Mouse (Mus musculus): Measurements from ENCODE around the gene Bbx.

The Bbx gene

DNA sequence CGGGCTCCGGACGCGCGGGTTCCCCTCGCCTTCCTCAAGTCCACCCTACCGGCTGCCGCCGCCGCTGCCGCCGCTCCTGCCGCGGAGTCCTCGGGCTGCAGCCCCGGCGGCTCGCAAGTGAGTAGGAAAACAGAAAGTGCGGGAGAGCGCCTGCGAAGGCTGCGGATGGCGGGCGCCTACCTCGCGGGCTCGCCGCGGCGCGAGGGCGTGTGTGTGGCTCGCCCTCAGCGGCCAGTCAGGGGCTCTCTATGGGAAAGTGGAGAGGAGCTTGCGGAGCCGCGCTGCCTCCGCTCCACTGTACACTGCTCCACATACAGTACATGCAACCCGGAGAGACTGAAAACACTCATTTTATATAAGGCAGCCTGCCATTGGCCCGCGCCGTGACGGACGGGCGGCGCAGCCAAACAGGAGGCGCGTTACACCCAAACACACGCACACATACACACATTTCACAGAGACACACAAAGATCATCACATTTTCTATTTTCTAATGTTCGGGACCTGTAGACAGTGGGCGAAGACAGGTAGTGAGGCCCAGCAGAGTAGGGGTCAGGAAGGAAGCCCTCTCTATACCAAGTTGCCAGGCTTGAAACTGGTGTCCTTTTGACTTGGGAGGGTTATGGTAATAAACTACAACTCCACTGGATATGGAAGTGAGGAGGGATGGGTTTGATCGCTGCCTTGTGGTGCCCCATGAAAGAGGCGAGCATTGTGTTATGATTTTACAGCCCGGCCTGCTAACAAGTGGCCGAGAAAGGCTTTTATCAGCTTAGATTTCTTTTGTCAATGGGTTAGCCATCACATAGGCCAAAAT lies at the start of gene Bbx:
Gene Bbx (minus strand): TSS at position 329 of the 817 bp plus-strand sequence.
- DNase-seq (ENCODE audit: low spot score in 2 of 2), result peak; percentile 97

GRCm38 (mm10) chr16:50481892-50482291 lies 49.7 kb upstream of the Bbx start:
- no peak for DNase-seq (ENCODE audit: low spot score in 2 of 2)

GRCm38 (mm10) chr16:50481341-50481740 lies 49.2 kb upstream of the Bbx start:
- DNase-seq (ENCODE audit: low spot score in 2 of 2), result no peak

DNA sequence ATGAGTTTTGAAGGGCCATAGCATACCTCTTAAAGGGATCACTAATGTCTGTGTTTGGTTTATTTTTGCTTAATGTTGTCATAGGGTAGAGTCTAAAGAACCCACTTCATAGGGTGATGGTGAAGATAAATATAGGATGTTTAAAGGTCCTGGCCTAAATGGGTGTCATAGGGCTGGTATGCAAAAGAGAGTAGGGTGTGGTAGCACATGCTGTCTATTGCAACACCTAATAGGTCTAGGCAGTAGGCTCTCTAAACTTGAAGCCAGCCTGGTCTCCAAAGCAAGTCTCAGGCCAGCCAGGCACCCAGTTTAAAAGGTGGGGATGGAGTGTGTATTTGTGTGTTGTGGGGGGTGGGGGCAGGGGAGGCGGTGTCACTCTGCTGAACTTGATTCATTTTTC lies 46.5 kb upstream of the Bbx start:
- no peak for DNase-seq (ENCODE audit: low spot score in 2 of 2)

- no peak for DNase-seq (ENCODE audit: low spot score in 2 of 2)
Measured at GRCm38 (mm10) chr16:50477628-50478027, 45.4 kb upstream of the Bbx start.

- DNase-seq (ENCODE audit: low spot score in 2 of 2), result no peak
Measured at GRCm38 (mm10) chr16:50462226-50462870, 30.2 kb upstream of the Bbx start.

GRCm38 (mm10) chr16:50459146-50459545 lies 27.0 kb upstream of the Bbx start:
- DNase-seq (ENCODE audit: low spot score in 2 of 2), result no peak

GRCm38 (mm10) chr16:50456053-50456452 lies 23.9 kb upstream of the Bbx start:
- DNase-seq (ENCODE audit: low spot score in 2 of 2), result no peak

DNA sequence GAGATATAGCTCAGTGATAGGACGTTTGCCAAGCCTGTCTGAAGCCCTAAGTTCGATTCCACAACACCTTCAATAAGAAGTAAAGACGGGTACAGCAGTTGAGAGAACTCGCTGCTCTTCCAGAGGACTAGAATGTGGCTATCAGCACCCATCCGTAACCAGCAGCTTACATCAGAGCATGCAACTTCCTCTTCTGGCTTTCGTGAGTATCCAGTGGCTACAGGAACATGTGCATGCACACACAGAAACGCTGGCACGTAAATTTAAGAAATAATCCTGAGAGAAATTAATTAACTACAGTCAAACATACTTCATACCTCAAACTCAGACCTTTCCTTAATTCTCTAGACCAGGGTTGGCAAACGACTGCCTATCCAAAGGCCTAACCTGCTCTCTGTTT lies 16.9 kb upstream of the Bbx start:
- DNase-seq (ENCODE audit: low spot score in 2 of 2), result no peak

DNA sequence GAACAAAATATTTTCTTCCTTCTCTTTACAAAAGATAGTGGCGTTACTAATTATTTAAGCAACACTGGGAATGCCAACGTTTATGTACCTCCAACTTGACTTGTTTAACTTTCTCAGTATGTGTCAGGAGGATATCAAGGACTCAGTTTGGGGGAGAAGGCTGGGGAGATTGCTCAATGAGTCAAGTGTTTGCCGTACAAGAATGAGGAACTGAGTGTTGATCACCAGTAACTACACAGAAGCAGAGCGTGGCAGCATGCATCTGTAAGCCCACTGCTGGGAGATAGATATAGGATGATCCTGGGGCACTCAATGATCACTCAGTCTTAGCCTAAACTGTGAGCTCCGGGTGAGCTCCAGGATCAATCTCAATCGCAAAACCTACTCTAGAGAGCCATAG lies 12.8 kb upstream of the Bbx start:
- no peak for DNase-seq (ENCODE audit: low spot score in 2 of 2)

DNA sequence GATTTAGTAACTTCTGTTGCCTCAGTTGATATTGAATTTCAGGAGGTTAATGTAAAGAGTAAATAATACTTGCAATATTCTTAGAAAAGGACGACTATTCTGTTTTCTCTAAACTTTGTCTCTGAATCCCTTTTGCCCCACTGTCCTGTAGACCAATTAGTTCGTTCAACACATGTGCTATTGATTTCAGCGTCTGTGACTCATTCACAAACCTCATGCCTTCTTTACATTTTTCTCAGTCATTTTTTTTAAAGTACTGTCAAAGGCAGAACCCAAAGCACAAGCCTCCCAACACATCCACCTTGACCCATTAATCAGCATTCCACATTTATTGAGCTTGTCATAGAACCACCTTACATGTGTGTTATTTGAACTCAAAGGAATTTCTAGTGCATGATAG lies 6.6 kb upstream of the Bbx start:
- no peak for DNase-seq (ENCODE audit: low spot score in 2 of 2)

GRCm38 (mm10) chr16:50437788-50438187 lies 5.6 kb upstream of the Bbx start:
- no peak for DNase-seq (ENCODE audit: low spot score in 2 of 2)

DNA sequence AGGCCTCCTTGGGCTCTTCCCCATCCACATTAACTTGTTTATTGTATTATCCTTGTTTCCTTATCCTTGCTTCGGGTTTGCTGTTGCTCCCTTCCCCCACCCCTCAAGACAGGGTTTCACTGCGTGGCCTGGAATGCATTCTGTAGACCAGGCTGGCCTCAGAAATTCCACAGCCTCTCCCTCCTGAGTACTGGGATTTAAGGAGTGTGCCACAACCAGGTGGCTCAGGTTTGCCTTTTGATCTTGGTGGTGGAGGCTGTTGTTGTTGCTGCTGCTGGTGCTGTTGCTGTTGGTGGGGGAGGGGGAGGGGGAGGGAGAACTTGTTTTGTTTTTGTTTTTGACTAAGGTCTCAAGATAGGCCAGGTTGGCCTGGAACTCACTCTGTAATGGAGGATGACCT lies 5.1 kb upstream of the Bbx start:
- DNase-seq (ENCODE audit: low spot score in 2 of 2), result no peak

DNA sequence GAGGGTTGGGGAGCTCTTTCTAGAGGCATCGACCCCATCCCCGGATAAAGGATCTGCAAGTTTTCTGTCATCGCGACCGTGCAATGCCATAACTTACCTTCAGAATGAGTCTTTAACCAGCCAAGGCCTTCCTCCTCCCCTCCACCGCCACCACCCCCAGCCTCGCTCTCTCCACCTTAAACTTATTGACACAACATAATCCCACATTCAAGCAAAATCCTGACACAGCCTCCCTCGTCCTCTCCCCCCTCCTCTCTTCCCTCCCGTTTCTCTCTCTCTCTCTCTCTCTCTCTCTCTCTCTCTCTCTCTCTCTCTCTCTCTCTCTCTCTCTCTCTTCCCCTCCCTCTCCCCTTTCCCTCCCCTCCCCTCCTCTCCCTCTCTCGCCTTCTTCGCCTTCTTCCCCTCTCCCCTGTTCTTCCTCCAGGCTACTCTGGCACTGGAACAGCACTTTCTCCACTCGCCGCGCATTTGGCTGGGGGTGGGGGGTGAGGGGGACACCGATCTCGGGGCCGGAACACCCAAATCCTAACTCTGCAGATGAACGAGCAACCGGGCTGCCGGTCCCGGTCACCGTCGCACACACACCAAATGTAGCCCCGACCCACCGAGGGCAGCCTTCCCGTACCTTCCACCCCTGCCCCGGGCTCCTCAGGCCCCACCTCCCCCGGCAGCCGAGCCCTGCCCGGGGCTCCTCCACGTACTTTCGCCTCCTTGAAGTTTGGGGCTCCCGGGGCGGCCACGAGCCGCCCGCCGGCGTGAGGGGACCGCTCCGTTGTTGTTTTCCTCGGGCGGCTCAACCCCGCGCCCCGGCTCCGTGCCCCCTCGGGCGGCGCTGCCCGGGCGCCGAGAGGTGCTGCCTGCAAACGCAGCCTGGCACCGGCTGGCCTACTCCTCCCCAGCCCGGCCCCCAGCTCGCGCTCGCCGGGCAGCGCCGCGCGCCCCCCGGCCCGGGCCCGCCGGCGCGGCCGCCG lies 894 bp downstream of the Bbx start:
- DNase-seq (ENCODE audit: low spot score in 2 of 2), result peak; percentile 16 to 49

GRCm38 (mm10) chr16:50430515-50430877 lies 1.7 kb downstream of the Bbx start:
- DNase-seq (ENCODE audit: low spot score in 2 of 2), result no peak

- peak; percentile 14 to 34 for DNase-seq (ENCODE audit: low spot score in 2 of 2)
Measured at GRCm38 (mm10) chr16:50429692-50430514, 2.3 kb downstream of the Bbx start.

DNA sequence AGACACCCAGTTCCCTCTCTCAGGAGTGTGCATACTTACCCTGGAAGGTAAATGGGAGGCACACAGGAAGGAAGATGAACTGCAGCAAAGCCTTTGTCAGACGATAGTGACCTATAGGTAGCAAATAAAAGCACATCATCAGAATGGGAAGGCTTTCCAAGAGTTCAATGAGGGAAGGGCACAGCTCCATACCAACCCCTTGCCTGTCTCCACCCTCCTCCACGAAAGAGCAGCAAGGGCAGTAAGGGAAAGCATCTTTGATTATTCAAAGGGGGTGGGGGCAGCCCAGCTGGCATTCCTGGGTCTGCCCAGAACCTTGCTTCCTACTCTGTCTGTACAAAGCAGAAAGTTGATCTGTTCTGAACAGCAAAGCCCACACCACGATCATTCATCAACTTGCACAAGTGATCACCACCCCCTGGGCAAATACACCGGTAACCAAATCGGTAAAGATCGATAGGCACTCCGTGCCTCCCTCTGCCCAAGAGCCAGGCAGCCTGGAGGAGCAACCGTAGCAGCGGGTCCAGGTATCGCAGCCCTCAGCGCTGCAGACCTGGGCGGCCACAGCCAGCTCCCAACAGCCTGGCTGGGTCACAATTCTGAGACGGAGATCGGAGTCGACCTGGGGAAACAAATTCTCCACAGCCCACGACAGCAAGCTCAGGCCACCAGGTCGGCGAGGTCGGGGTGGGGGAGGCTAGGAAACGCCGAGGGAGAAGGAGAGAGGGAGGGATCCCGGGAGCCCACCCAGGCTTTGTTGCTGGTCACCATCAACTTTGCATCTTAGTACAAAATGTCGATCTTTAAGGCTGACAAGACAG lies 3.1 kb downstream of the Bbx start:
- DNase-seq (ENCODE audit: low spot score in 2 of 2), result peak in 1 of 2 experiments; percentile 11

DNA sequence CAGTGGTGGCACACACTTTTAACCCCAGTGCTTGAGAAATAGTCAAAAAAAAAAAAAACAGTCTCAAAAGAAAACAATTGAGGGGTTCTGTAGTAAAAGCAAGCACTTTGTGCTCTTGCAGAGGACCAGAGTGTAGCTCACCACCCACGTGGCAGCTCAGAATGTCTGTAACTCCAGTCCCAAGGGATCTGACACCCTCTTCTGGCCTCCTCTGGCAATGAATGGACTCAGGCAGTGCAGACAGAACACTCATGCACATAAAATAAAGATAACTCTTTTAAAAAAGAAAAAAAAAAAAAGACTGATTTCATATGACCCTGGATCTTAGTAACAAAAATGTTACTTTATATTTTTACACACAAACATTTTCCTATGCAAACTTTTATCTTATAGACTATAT lies 12.1 kb downstream of the Bbx start:
- no peak for DNase-seq (ENCODE audit: low spot score in 2 of 2)

DNA sequence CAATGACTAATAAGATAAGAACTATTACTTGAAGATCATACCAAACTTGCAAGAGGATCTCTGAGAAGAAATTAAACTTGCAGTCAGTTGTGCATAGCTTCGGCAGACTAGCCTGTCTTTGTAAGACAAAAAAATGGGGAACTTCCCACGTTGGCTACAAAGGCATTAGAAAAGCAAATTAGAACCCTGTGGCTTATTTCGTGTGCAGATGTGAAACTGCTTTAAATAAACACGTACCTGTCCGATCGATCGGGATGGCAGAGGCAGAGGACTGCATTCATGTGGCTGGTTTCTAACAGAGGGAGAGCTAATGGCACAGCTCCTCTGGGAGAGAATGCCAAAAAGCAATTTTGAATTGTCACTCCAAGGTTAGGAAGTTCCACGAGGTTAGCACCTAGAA lies 16.8 kb downstream of the Bbx start:
- DNase-seq (ENCODE audit: low spot score in 2 of 2), result no peak

DNA sequence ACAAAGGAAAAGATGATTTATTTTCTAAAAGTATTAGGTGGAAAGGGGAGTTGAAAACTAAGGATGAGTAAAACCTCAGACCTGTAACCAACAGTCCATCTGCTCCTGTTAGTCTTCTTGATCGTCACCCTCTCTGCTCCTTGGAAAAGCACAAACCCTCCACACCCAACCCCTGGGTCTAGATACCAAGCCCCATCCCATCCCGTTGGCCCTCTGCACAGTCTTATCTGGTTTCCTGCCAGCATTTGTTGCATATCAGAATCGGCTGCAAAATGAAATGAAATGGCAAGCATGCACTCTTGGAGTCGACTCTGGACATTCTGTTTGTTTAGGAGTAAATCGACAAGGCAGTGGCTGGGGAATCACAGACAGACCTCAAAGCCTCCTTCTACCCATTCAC lies 29.3 kb downstream of the Bbx start:
- no peak for DNase-seq (ENCODE audit: low spot score in 2 of 2)

GRCm38 (mm10) chr16:50399775-50400174 lies 32.4 kb downstream of the Bbx start:
- DNase-seq (ENCODE audit: low spot score in 2 of 2), result no peak
